ENCODE assay signal across 10 mouse cellular contexts in the genomic region with DNA sequence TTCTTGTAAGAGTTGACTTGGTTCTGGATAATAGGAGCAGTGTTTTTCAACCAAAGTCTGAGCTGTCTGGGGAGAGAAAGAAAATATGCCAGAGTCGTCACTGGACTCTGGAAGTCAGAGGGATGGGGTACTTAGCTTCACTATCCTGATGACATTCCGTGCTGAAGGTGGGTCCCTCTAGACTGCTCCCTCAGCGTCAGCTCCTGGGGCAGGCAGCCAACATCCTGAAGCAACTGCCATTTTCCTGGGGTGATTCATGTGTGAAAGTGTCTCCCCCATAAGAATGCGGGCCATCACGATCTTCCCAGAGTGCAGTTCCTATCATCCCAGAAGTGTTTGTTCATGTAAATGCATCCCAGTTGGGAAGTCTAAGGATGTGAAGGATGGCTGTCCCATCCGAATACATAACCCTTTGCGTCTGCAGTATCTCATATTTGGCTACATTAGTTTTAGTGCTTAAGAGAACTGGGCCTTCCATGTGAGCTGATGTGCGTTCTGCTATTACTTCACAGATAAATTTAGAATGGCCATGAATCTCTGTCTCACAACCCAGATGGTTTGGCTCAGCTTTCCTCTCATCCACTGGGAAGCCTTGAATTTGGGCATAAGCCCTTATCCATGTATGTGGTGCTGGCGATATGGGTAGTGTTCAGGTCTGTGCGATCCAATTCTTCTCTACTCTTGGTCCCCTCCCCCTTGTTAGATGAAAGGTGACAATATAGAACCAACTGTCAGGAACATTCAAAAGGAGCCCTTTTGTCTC.
DNase-seq lines count a peak whose midpoint lies in the region; ATAC-seq lines count a peak whose summit lies in the region.
"Had no signal": no experiment of that assay in that cellular context is flagged by ENCODE, and none has a peak within 500 bp of the region (broad histone marks: within the 10 kb centered on the region; RNA-seq: fewer than 3 reads in every experiment).

No protein-coding gene starts in this region.

- intact Hi-C loops in heart, postnatal 14 days (cut with DNase I): no loop called here

- H3K9ac ChIP-seq in midbrain, embryonic 14.5 days (replicated peaks; ENCODE audit: low read length): no peak overlapping the region

- H3K4me3 ChIP-seq in midbrain, embryonic 14.5 days (replicated peaks; ENCODE audit: low read depth, low read length): no peak overlapping the region

- no peak for ATAC-seq in midbrain, embryonic 14.5 days (ENCODE audit: low FRiP score, low TSS enrichment)
- ATAC-seq: forebrain, embryonic 14.5 days had no signal

- H3K27ac ChIP-seq in midbrain, embryonic 14.5 days (replicated peaks; ENCODE audit: low read depth, low read length): no peak overlapping the region

- no peaks in the 10 kb centered on the region for H3K9me3 ChIP-seq in midbrain, embryonic 14.5 days (ENCODE audit: control insufficient read depth, low read length)

- no peaks in the 10 kb centered on the region for H3K4me1 ChIP-seq in midbrain, embryonic 14.5 days (ENCODE audit: control insufficient read depth, insufficient read depth, low read length)

- H3K27me3 ChIP-seq in midbrain, embryonic 14.5 days (ENCODE audit: control insufficient read depth, insufficient read depth, low read length): no peaks in the 10 kb centered on the region

- H3K4me2 ChIP-seq in midbrain, embryonic 14.5 days (ENCODE audit: low read length): no peak overlapping the region

- DNase-seq in kidney, postnatal 14 days: peak; percentile 6
- DNase-seq in kidney, postnatal 25 days: no peak
- DNase-seq in urinary bladder, postnatal 25 days (ENCODE audit: low spot score): peak; percentile 45
- no peak for DNase-seq in urinary bladder, postnatal 10 days (ENCODE audit: low spot score)
- peak; percentile 38 to 42 for DNase-seq in heart, postnatal 14 days
- DNase-seq in testis, postnatal 10 days (ENCODE audit: low spot score): no peak
- no peak for DNase-seq in midbrain, embryonic 14.5 days
- DNase-seq: cerebellum, adult 18-20 months; kidney, adult 9 months had no signal

- WGBS in midbrain, embryonic 14.5 days: 89% methylated on average over 10 of the region's 10 CpGs

- H3K36me3 ChIP-seq in midbrain, embryonic 14.5 days (ENCODE audit: control insufficient read depth, insufficient read depth, low read length): no peaks in the 10 kb centered on the region

Comparison
In these comparisons a context has a peak if more than half of its experiments do, and no peak if none do; other contexts are left out.
1. DNase-seq: peak in kidney, postnatal 14 days (single experiment), urinary bladder, postnatal 25 days (single experiment) and heart, postnatal 14 days (2 of 2); none in kidney, postnatal 25 days (0 of 2), urinary bladder, postnatal 10 days (single experiment), testis, postnatal 10 days (single experiment) and midbrain, embryonic 14.5 days (single experiment).